Mouse (Mus musculus): Measurements from ENCODE around the gene Cecr2.

Cecr2 gene

GRCm38 (mm10) chr6:120667422-120667781, 1.2 kb downstream of the Cecr2 start:
- DNase-seq (ENCODE audit: low spot score in 2 of 2) = no peak

- DNase-seq (ENCODE audit: low spot score in 2 of 2) = no peak
These were observed 1.7 kb downstream of the Cecr2 start for GRCm38 (mm10) chr6:120667911-120668310.

DNA sequence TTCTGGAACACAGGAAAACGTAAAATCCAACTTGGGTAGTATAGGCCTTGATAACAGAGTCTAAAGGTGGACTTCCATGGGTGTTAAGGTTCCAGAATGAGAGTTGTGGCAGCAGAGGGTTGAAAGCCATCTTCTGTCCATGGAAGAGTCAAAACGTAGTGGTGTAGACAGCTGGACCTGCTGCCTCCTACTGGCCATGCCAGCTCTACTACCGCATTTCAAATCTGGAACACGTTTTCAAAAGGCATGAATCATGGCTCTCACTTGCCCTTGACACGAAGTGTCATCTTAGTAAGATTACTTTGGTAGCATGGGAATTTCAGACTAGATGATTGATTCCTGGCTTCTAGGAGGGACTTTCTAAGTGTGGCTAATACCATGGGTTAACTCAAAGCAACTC, 8.0 kb downstream of the Cecr2 start:
- DNase-seq (ENCODE audit: low spot score in 2 of 2) = peak in 1 of 2 experiments; percentile 12

DNA sequence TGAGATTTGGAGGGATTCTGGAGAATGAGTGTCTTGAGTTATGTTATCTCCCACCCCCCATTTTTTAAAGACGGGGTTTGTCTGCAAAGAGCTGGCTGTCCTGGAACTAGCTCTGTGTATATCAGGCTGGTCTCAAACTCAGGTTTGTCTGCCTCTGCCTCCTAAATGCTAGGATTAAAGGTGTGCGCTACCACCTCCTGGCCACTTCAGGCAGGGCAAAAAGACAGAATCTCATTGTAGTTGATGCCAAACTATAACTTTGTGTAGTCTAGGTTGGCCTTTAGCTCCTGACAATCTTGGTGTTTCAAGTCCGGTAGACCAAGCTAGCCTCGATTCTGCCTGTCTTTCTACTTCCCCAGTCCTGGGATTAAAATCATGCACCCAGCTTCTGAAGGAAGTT, 8.7 kb downstream of the Cecr2 start:
- DNase-seq (ENCODE audit: low spot score in 2 of 2) = peak in 1 of 2 experiments; percentile 26

DNA sequence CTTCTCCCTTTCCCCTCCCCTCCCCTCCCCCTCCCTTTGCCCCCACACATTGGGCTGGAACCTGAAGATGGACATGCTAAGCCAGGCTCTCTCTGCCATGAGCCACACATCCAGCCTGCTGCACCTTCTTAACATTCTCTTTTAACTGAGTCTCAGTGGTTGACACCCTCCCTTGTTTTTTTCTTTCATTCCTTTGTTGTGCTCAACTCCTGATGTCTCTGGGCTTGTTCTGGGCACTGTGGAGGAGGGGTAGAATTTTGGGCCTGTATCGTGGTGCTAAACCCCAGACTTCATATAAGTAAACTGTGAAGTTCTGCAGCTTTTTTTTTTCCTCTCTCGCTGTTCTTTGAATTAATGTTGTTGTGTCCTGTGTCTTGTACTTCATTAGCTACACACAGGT, 9.8 kb downstream of the Cecr2 start:
- DNase-seq (ENCODE audit: low spot score in 2 of 2) = no peak

- DNase-seq (ENCODE audit: low spot score in 2 of 2) = no peak
These were observed 17.2 kb downstream of the Cecr2 start for GRCm38 (mm10) chr6:120683351-120683750.

- no peak for DNase-seq (ENCODE audit: low spot score in 2 of 2)
These were observed 18.6 kb downstream of the Cecr2 start for GRCm38 (mm10) chr6:120684750-120685149.

GRCm38 (mm10) chr6:120686872-120687650, 20.9 kb downstream of the Cecr2 start:
- DNase-seq (ENCODE audit: low spot score in 2 of 2) = no peak

DNA sequence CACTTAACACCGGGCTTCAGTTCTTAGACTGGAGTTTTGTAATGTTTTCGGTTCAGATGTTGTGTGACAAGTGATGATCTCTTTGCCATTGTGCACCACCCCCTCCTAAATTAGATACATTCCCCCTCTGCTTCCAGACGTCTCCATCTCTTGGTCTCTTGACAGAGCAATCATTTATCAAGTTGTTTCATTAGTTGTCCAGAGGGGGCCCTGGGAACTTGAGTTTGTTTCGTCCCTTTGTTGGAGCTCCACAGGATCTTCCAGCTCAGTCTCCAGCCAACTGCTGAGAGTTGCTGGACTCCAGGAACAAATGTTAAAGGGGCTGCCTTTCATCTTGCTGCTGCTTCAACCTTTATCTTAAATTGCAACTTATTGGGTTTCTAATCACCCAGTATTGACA, 34.1 kb downstream of the Cecr2 start:
- DNase-seq (ENCODE audit: low spot score in 2 of 2) = no peak

- DNase-seq (ENCODE audit: low spot score in 2 of 2) = no peak
These were observed 38.2 kb downstream of the Cecr2 start for GRCm38 (mm10) chr6:120704376-120704775.

GRCm38 (mm10) chr6:120708759-120709158, 42.6 kb downstream of the Cecr2 start:
- DNase-seq (ENCODE audit: low spot score in 2 of 2) = no peak

DNA sequence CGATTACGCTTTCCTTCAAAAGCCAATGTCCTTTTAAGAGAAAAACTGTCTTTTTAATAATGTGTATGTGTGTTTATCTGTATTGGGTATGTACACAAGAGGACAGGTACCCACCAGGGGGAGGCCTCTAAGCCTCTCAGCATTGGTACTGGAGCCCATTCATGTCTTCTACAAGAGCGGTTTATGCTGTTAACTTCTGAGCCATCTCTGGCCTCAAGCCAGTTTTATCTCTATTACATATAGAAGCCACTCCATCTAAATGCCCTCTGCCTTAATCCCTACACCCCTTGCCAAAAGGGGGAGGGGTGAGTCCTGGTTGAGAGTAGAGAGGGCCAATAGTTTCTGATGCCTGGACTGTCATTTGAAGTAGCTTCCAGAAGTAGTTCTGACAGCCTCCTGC, 48.6 kb downstream of the Cecr2 start:
- no peak for DNase-seq (ENCODE audit: low spot score in 2 of 2)

DNA sequence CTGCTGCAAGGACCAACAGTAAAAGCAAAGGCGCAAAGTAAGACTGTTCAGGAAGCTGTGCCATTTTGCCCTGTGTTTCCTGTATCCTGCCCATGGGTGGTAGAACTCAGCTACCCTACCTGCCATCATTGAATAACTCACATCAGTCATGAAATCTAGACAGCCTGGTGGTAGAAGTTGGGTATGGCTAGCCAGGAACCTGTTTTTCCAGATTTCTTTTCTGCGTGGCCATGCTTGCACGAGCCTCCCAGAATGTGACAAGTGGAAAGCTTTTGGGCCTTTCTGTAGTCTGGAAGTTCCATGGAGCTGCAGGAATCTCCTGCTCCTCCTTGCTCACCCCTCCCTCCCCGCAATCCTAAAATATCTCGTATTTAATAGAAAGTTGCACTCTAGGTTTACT, 49.1 kb downstream of the Cecr2 start:
- DNase-seq (ENCODE audit: low spot score in 2 of 2) = no peak

- DNase-seq (ENCODE audit: low spot score in 2 of 2) = no peak
These were observed 49.7 kb downstream of the Cecr2 start for GRCm38 (mm10) chr6:120715851-120716250.

DNA sequence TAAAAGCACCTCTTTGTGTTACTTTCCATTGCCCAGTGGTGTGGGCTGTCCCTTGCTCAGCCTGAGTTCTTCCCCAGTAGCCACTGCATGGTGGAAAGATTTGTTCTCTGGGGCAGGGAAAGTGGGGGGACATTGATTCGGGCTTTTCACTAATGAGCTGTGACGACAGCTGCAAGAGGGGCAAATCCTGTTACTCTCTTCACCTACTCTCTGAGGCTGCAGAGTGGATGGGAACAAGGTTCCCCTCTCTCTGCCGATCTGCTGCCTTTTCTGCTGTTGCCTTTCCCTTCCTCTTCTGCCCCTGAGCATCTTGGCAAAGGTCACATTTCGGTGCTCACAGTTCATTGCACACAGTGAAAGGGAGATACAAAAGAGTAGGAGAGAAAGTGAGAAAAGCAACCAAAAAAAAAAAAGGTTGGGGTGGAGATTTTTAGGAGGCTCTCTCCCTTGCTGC, 50.4 kb downstream of the Cecr2 start:
- no peak for DNase-seq (ENCODE audit: low spot score in 2 of 2)

DNA sequence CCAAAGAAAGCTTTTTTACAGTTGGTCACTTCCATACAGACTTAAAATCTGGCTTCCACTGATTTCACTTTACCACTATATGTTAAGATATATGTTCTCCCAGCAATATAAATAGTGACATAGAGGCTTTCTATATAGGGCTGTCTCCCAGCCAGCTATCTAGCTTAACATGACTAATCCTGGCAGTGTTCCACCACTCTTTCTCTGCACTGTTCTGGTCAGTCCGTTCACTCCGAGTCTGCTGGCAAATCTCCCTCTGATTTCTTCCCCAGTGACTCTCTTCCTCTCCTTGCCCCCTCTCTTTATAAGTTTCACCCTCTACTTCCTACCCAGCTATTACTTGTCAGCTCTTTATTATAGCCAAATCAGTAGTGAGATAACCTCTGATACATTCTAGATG, 59.8 kb downstream of the Cecr2 start:
- DNase-seq (ENCODE audit: low spot score in 2 of 2) = no peak

DNA sequence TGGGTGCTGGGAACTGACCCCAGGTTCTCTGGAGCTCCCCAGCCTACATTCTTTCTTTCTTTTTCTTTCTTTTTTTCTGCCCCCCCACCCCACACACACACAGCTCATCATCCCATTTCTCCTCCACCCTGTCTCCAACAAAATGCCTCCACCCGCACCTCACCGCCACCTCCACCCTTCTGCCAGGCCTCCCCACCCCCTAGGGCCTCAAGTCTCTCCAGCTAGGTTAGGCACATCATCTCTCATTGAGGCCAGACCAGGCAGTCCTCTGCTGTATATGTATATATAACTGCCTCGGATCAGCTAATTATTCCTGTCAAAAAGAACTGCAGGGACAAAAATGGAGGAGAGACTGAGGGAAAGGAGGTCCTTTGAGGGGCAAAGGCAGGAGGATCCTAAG, 69.8 kb downstream of the Cecr2 start:
- DNase-seq (ENCODE audit: low spot score in 2 of 2) = no peak

DNA sequence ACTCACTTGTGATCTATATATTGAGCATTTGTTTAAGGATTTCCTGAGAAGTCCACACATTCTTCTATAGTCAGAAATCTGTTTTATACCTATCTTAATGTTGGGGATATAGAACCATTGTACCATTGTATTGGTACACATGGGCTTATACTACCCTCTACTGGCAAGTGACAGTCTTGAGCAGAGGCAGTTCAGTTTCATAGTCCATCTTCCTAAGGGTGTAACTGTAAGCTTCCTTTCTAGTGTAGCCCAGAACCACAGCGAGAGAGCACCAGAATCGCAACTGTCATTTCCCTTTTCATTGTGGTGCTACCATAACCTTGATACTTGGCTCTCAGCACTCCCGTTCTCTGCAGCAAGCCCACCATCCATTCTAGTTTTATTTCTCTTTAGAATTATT, 70.4 kb downstream of the Cecr2 start:
- peak in 1 of 2 experiments; percentile 61 for DNase-seq (ENCODE audit: low spot score in 2 of 2)

- no peak for DNase-seq (ENCODE audit: low spot score in 2 of 2)
These were observed 77.0 kb downstream of the Cecr2 start for GRCm38 (mm10) chr6:120743130-120743529.

- no peak for DNase-seq (ENCODE audit: low spot score in 2 of 2)
These were observed 78.1 kb downstream of the Cecr2 start for GRCm38 (mm10) chr6:120744266-120744665.

- DNase-seq (ENCODE audit: low spot score in 2 of 2) = no peak
These were observed 80.2 kb downstream of the Cecr2 start for GRCm38 (mm10) chr6:120746416-120746815.

GRCm38 (mm10) chr6:120761151-120761550, 95.0 kb downstream of the Cecr2 start:
- DNase-seq (ENCODE audit: low spot score in 2 of 2) = peak; percentile 63 to 70

DNA sequence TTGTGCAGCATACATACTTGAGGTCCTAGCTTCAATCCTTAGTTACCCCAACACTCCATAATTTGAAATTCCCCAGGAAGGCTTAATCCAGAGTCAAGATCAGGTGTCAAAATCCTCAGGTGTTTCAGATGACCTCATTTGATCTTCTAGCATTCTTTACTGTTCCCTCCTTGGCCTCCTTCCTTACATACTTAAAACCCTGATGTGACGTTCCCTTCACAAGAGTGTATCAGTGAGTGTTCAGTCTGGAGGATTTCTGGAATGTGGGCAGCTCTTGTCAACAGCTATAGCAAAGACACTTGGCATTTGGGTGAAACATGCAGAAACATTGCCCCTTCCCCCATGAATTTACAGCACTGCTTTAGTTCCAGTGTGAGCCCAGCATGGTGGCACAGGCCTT, 103.8 kb downstream of the Cecr2 start:
- no peak for DNase-seq (ENCODE audit: low spot score in 2 of 2)

DNA sequence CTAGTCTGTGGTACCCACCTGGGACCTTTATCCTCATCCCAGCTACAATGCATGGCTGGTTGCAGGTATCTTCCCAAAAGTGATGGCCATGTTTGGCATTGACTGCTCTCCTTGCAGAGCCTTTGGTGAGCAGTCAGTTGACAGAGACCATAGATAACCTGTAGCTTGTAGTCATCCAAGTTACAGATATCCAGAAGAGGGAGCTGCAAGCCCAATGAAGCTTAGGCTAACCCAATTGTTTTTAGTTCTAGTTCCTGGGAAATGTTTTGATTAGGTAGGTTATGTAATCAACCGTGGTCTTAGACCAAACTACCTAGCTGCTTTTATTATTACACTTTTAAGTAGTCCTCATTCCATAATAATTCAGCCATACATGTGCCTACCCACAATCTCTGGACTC, 105.2 kb downstream of the Cecr2 start:
- DNase-seq (ENCODE audit: low spot score in 2 of 2) = no peak

Data from thymus, postnatal 10 days (tissue).